ENCODE assay signal across 8 mouse cellular contexts in the genomic region with DNA sequence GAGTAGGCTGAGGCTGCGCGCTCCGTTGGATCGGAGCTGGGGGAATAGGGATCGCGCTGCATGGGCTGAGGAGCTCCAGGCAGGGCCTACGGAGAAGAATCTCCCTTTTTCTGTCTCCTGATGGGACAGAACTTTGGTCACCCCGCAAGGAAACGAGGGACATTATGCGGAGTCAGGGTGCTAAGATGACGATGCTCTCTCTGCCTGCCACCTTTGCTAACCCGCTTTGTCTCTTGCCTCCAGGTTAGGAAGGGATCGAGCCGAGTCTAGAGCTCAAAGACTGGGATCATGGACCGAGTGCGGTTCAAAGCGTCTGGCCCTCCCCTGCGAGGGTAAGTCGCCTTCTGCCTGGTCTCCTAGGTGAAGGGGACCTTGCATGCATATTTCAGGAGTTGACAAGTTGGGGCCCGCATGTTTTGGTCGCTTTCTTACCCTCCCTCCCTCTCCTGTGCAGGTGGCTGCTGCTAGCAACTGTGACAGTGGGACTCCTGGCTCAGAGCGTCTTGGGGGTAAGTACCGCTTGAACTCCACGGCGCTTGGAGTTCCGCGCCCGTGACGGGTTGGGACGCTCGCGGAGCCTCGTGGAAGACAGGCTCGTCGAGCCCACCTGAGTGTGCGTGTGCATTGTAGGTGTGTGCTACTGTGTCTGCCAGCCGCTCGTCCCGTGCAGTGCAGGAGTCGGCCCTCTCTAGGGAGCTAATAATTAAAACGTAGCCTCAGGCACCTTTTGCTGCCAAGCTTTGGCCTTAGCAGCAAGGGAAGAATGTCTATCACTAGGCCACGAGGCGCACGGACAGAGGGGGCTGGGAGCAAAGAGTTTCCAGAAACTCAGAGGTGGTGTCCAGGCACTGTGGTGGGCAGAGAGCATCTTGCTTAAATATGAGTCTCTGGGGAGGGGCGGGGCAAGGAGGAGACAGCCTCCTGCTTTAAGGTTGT. TPM values are rescaled to one million over a fixed set of nuclear protein-coding genes. Genes with fewer than 3 reads are reported as not detected.
DNase-seq lines count a peak whose midpoint lies in the region; ATAC-seq and TF ChIP-seq lines count a peak whose summit lies in the region.

No protein-coding gene starts in this region.

- peak; percentile 14 to 27 for DNase-seq in layer of hippocampus, postnatal 25 days (ENCODE audit: extremely low spot score in 1 of 2, low spot score in 1 of 2)
- DNase-seq in layer of hippocampus, adult 11-12 months (ENCODE audit: low spot score) = no peak
- peak; percentile 69 to 74 for DNase-seq in heart, adult 2 months
- DNase-seq in kidney, adult 8-10 months = peak; percentile 72 to 73
- DNase-seq in lung, postnatal 0 days (ENCODE audit: low spot score) = peak; percentile 52
- no peak for DNase-seq in cerebellum, postnatal 4 days (ENCODE audit: low spot score in 2 of 2)

- 2% methylated on average over 45 of the region's 45 CpGs for WGBS in heart, adult 2 months
- WGBS in lung, postnatal 0 days = 3% methylated on average over 45 of the region's 45 CpGs
- 8% methylated on average over 45 of the region's 45 CpGs for WGBS in stomach, embryonic 15.5 days

- H3K27ac ChIP-seq in bone marrow macrophage, adult 2 months (ENCODE audit: insufficient read depth, low read depth, low read length) = no peak overlapping the region
- H3K27ac ChIP-seq in heart, adult 2 months = peak overlapping the region; percentile 100
- peak overlapping the region; percentile 97 for H3K27ac ChIP-seq in lung, postnatal 0 days (ENCODE audit: low read length)
- H3K27ac ChIP-seq in stomach, embryonic 15.5 days = peak overlapping the region; percentile 89; the same call in 1 of the 2 replicates

- TF ChIP-seq POLR2A in bone marrow macrophage, adult 2 months (IDR thresholded peaks at IDR 0.05; ENCODE audit: borderline replicate concordance, low read depth, low read length) = no peak
- peak; percentile 77 for TF ChIP-seq POLR2A in heart, adult 2 months (IDR thresholded peaks at IDR 0.05; ENCODE audit: insufficient read depth, low read depth, low read length)

- peaks cover 10% of the 10 kb centered on the region for H3K36me3 ChIP-seq in heart, adult 2 months (ENCODE audit: control insufficient read depth, insufficient read depth, low read length)
- H3K36me3 ChIP-seq in lung, postnatal 0 days (ENCODE audit: insufficient read depth, low read length) = peaks cover 9% of the 10 kb centered on the region
- no peaks in the 10 kb centered on the region for H3K36me3 ChIP-seq in stomach, embryonic 15.5 days

- no peaks in the 10 kb centered on the region for H3K4me1 ChIP-seq in bone marrow macrophage, adult 2 months (ENCODE audit: control insufficient read depth, insufficient read depth, low read length)
- H3K4me1 ChIP-seq in heart, adult 2 months (ENCODE audit: control insufficient read depth, insufficient read depth, low read length) = peaks cover 24% of the 10 kb centered on the region
- peaks cover 45% of the 10 kb centered on the region; the same call in 1 of the 2 replicates for H3K4me1 ChIP-seq in lung, postnatal 0 days (ENCODE audit: insufficient read depth, low read depth, low read length)
- peaks cover 17% of the 10 kb centered on the region for H3K4me1 ChIP-seq in stomach, embryonic 15.5 days

- H3K9me3 ChIP-seq in lung, postnatal 0 days (ENCODE audit: low read length) = no peaks in the 10 kb centered on the region
- H3K9me3 ChIP-seq in stomach, embryonic 15.5 days = no peaks in the 10 kb centered on the region

- no peaks in the 10 kb centered on the region for H3K27me3 ChIP-seq in heart, adult 2 months (ENCODE audit: control insufficient read depth, insufficient read depth, low read length)
- H3K27me3 ChIP-seq in lung, postnatal 0 days (replicated peaks; ENCODE audit: insufficient read depth, low read length) = no peaks in the 10 kb centered on the region
- no peaks in the 10 kb centered on the region for H3K27me3 ChIP-seq in stomach, embryonic 15.5 days (replicated peaks)

- H3K9ac ChIP-seq in heart, adult 2 months (ENCODE audit: low read depth, low read length) = peak overlapping the region; percentile 98
- peak overlapping the region; percentile 98 for H3K9ac ChIP-seq in lung, postnatal 0 days (replicated peaks; ENCODE audit: low read depth)
- H3K9ac ChIP-seq in stomach, embryonic 15.5 days = peak overlapping the region; percentile 80

- TF ChIP-seq CTCF in bone marrow macrophage, adult 2 months (IDR thresholded peaks at IDR 0.05; ENCODE audit: low read depth, low read length) = no peak
- no peak for TF ChIP-seq CTCF in heart, adult 2 months (IDR thresholded peaks at IDR 0.05)
- no peak for TF ChIP-seq CTCF in lung, postnatal 0 days (IDR thresholded peaks at IDR 0.05)

- peak overlapping the region; percentile 38 for H3K4me3 ChIP-seq in bone marrow macrophage, adult 2 months (ENCODE audit: insufficient read depth, low read length)
- peak overlapping the region; percentile 99 for H3K4me3 ChIP-seq in heart, adult 2 months
- H3K4me3 ChIP-seq in lung, postnatal 0 days (ENCODE audit: low read depth, low read length) = peak overlapping the region; percentile 90
- H3K4me3 ChIP-seq in stomach, embryonic 15.5 days (replicated peaks) = peak overlapping the region; percentile 57

- H3K79me2 ChIP-seq in heart, adult 2 months (replicated peaks; ENCODE audit: control insufficient read depth, insufficient read depth, low read length) = peaks cover 8% of the 10 kb centered on the region; the same call in 1 of the 2 replicates

- peak overlapping the region; percentile 87 for H3K4me2 ChIP-seq in lung, postnatal 0 days (replicated peaks; ENCODE audit: low read depth, low read length)
- H3K4me2 ChIP-seq in stomach, embryonic 15.5 days = peak overlapping the region; percentile 72

- intact Hi-C loops in heart, adult 2 months (cut with DNase I) = loop anchor here (2.0 kb wide), 3 partner anchors 53 to 79 kb away; no protein-coding TSS in a partner anchor

- TF ChIP-seq EP300 in heart, adult 2 months (IDR thresholded peaks at IDR 0.05; ENCODE audit: insufficient read depth, low read depth, low read length) = 0 out of 2 replicates have a peak, but pooled peaks have one; percentile 24
- no peak for TF ChIP-seq EP300 in lung, postnatal 0 days (IDR thresholded peaks at IDR 0.05)

- ATAC-seq in lung, postnatal 0 days = peak; percentile 6
- ATAC-seq in stomach, embryonic 15.5 days (ENCODE audit: insufficient read depth, low FRiP score, low read depth) = 0 out of 2 replicates have a peak, but pooled peaks have one; percentile 11

RNA-seq across cellular contexts. Expression of a gene that starts 0.8 kb away (rescaled TPM):
- total RNA-seq in layer of hippocampus, postnatal 25 days (2021) = 10 to 100 TPM; 46.0 to 60.0 TPM
- 2.7 and 7.2 TPM in 2 replicates for polyA plus RNA-seq in bone marrow macrophage, adult 2 months (2012; ENCODE audit: insufficient read depth, insufficient read length, missing spikeins)
- total RNA-seq in heart, adult 2 months (2021) = 100 to 1,000 TPM; 221 to 311 TPM
- polyA plus RNA-seq in heart, adult 2 months (2012; rRNA removed) = 258 and 384 TPM in 2 replicates
- polyA plus RNA-seq in lung, postnatal 0 days (2015; fragmentation: Nextera tagmentation; extraction: Ambion mirVana) = 346 and 376 TPM in 2 replicates
- 191 and 208 TPM in 2 replicates for polyA plus RNA-seq in stomach, embryonic 15.5 days (2015; fragmentation: Nextera tagmentation; extraction: Ambion mirVana)

RNA-seq across cellular contexts. Expression of a gene that starts 0.8 kb away (rescaled TPM):
- total RNA-seq in layer of hippocampus, postnatal 25 days (2021) = 10 to 100 TPM; 45.6 to 61.2 TPM
- polyA plus RNA-seq in bone marrow macrophage, adult 2 months (2012; ENCODE audit: insufficient read depth, insufficient read length, missing spikeins) = 2.6 and 2.7 TPM in 2 replicates
- total RNA-seq in heart, adult 2 months (2021) = 100 to 1,000 TPM; 139 to 172 TPM
- 104 and 139 TPM in 2 replicates for polyA plus RNA-seq in heart, adult 2 months (2012; rRNA removed)
- 183 and 189 TPM in 2 replicates for polyA plus RNA-seq in lung, postnatal 0 days (2015; fragmentation: Nextera tagmentation; extraction: Ambion mirVana)
- 72.1 and 81.2 TPM in 2 replicates for polyA plus RNA-seq in stomach, embryonic 15.5 days (2015; fragmentation: Nextera tagmentation; extraction: Ambion mirVana)

Comparison
In these comparisons a context has a peak if more than half of its experiments do, and no peak if none do; other contexts are left out.
1. DNase-seq: peak in layer of hippocampus, postnatal 25 days (2 of 2), heart, adult 2 months (2 of 2), kidney, adult 8-10 months (2 of 2) and lung, postnatal 0 days (single experiment); none in layer of hippocampus, adult 11-12 months (single experiment) and cerebellum, postnatal 4 days (0 of 2).
2. H3K4me3 ChIP-seq: peak in every context shown above with its lines; median percentile 99 in heart, adult 2 months; 90 in lung, postnatal 0 days; 57 in stomach, embryonic 15.5 days; 38 in bone marrow macrophage, adult 2 months.
3. RNA of a gene that starts 0.8 kb away (polyA plus RNA-seq): 346 to 376 TPM in lung, postnatal 0 days, 258 to 384 TPM in heart, adult 2 months and 191 to 208 TPM in stomach, embryonic 15.5 days; 2.7 to 7.2 TPM in bone marrow macrophage, adult 2 months; every median in the first group is over 10 times any median in the second.
4. RNA of a gene that starts 0.8 kb away (polyA plus RNA-seq): 183 to 189 TPM in lung, postnatal 0 days, 104 to 139 TPM in heart, adult 2 months and 72.1 to 81.2 TPM in stomach, embryonic 15.5 days; 2.6 to 2.7 TPM in bone marrow macrophage, adult 2 months; every median in the first group is over 10 times any median in the second.
5. Peak in every context shown above with its lines, with median percentiles within 50 percentile points of each other: H3K9ac ChIP-seq.